Mouse (Mus musculus): Measurements from ENCODE around the gene Rhbg. TPM values are rescaled to one million over a fixed set of nuclear protein-coding genes. Genes with fewer than 3 reads are reported as not detected.

Rhbg gene
- polyA plus RNA-seq, 1 experiment from 2014 or later = 19.4 TPM

GRCm38 (mm10) chr3:88239446-88239845, 15.1 kb downstream of the Rhbg start:
- 71% methylated on average over 4 of the region's 4 CpGs for WGBS
- Histone ChIP-seq H3K4me1 (replicated peaks; ENCODE audit: control insufficient read depth, insufficient read depth) (no peaks in the 10 kb centered on the region), H3K27me3 (ENCODE audit: control insufficient read depth, insufficient read depth, low read length) (peaks cover 9% of the 10 kb centered on the region; the same call in 1 of the 2 replicates), H3K9ac (ENCODE audit: low read length) (no peak overlapping the region), H3K4me3 (ENCODE audit: low read depth, low read length) (no peak overlapping the region), H3K36me3 (ENCODE audit: control insufficient read depth, insufficient read depth, low read length) (no peaks in the 10 kb centered on the region), H3K9me3 (ENCODE audit: control insufficient read depth, low read length) (no peaks in the 10 kb centered on the region), H3K27ac (replicated peaks) (no peak overlapping the region), H3K4me2 (replicated peaks; ENCODE audit: low read depth) (no peak overlapping the region)
- no peak for DNase-seq (ENCODE audit: low spot score)
- no peak for ATAC-seq (ENCODE audit: low FRiP score, low TSS enrichment)
- TF ChIP-seq EP300 (optimal IDR thresholded peaks at IDR 0.05) (no peak), CTCF (IDR thresholded peaks at IDR 0.05; ENCODE audit: low read depth) (no peak)

- no peak for ATAC-seq (ENCODE audit: low FRiP score, low TSS enrichment)
Observed at GRCm38 (mm10) chr3:88238866-88239391, 15.6 kb downstream of the Rhbg start.

DNA sequence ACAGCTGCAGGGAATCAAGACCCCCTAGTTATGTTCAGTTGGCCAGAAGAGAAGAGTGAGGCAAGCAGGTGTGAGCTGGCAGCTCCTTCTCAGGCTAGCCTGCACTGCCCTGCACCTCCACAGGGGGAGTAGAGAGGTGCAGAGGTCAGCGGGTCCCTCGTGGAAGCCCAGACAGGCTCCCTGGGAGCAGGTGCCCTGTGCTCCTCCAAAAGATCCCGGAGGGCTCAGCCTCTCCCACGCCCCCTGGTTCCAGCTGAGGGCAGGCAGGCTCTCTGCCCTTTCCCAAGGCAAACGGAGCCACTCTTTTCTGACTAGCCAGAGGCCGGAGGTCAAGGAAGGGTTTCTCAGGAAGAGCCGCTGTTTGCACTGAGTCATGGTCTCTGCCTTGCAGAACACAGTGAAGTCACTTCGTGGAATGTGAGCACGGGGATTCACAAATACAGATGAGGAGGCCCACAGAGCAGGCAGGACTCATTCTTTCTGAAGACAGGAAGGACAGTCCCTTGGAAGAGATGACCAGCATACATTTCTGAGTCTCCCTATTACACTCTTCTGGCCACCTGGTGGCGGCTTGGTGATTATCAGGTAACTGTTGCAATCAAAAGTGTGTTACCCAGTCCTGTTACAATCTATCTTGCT, 16.8 kb downstream of the Rhbg start:
- Histone ChIP-seq H3K27ac (replicated peaks) (no peak overlapping the region), H3K9ac (ENCODE audit: low read length) (no peak overlapping the region), H3K9me3 (ENCODE audit: control insufficient read depth, low read length) (no peaks in the 10 kb centered on the region), H3K4me3 (ENCODE audit: low read depth, low read length) (no peak overlapping the region), H3K27me3 (ENCODE audit: control insufficient read depth, insufficient read depth, low read length) (peaks cover 6% of the 10 kb centered on the region; the same call in 1 of the 2 replicates), H3K4me1 (replicated peaks; ENCODE audit: control insufficient read depth, insufficient read depth) (no peaks in the 10 kb centered on the region), H3K36me3 (ENCODE audit: control insufficient read depth, insufficient read depth, low read length) (no peaks in the 10 kb centered on the region), H3K4me2 (replicated peaks; ENCODE audit: low read depth) (no peak overlapping the region)
- ATAC-seq (ENCODE audit: low FRiP score, low TSS enrichment) (peak; percentile 40; the same call in 1 of the 2 replicates), DNase-seq (ENCODE audit: low spot score) (peak; percentile 63)
- peak; percentile 62 for TF ChIP-seq CTCF (IDR thresholded peaks at IDR 0.05; ENCODE audit: low read depth)
- TF ChIP-seq EP300 (optimal IDR thresholded peaks at IDR 0.05) = no peak
- WGBS = 14% methylated on average over 10 of the region's 10 CpGs

More at GRCm38 (mm10) chr3:88238866-88239391, 15.6 kb downstream of the Rhbg start:
- 33% methylated on average over 8 of the region's 8 CpGs for WGBS
- Histone ChIP-seq H3K36me3 (ENCODE audit: control insufficient read depth, insufficient read depth, low read length) (no peaks in the 10 kb centered on the region), H3K9ac (ENCODE audit: low read length) (no peak overlapping the region), H3K27me3 (ENCODE audit: control insufficient read depth, insufficient read depth, low read length) (peaks cover 9% of the 10 kb centered on the region; the same call in 1 of the 2 replicates), H3K9me3 (ENCODE audit: control insufficient read depth, low read length) (no peaks in the 10 kb centered on the region), H3K27ac (replicated peaks) (no peak overlapping the region), H3K4me2 (replicated peaks; ENCODE audit: low read depth) (no peak overlapping the region), H3K4me1 (replicated peaks; ENCODE audit: control insufficient read depth, insufficient read depth) (no peaks in the 10 kb centered on the region), H3K4me3 (ENCODE audit: low read depth, low read length) (no peak overlapping the region)
- TF ChIP-seq EP300 (optimal IDR thresholded peaks at IDR 0.05) (no peak), CTCF (IDR thresholded peaks at IDR 0.05; ENCODE audit: low read depth) (no peak)
- no peak for DNase-seq (ENCODE audit: low spot score)

- Histone ChIP-seq H3K36me3 (ENCODE audit: control insufficient read depth, insufficient read depth, low read length) (no peaks in the 10 kb centered on the region), H3K9me3 (ENCODE audit: control insufficient read depth, low read length) (no peaks in the 10 kb centered on the region), H3K27ac (replicated peaks) (no peak overlapping the region), H3K27me3 (ENCODE audit: control insufficient read depth, insufficient read depth, low read length) (peaks cover 6% of the 10 kb centered on the region; the same call in 1 of the 2 replicates), H3K4me1 (replicated peaks; ENCODE audit: control insufficient read depth, insufficient read depth) (no peaks in the 10 kb centered on the region), H3K9ac (ENCODE audit: low read length) (no peak overlapping the region), H3K4me3 (ENCODE audit: low read depth, low read length) (no peak overlapping the region), H3K4me2 (replicated peaks; ENCODE audit: low read depth) (no peak overlapping the region)
- DNase-seq (ENCODE audit: low spot score) = no peak
- TF ChIP-seq CTCF (IDR thresholded peaks at IDR 0.05; ENCODE audit: low read depth) = no peak
- TF ChIP-seq EP300 (optimal IDR thresholded peaks at IDR 0.05) = no peak
- no peak for ATAC-seq (ENCODE audit: low FRiP score, low TSS enrichment)
- 46% methylated on average over 6 of the region's 6 CpGs for WGBS
Observed at GRCm38 (mm10) chr3:88237161-88237555, 17.4 kb downstream of the Rhbg start.

DNA sequence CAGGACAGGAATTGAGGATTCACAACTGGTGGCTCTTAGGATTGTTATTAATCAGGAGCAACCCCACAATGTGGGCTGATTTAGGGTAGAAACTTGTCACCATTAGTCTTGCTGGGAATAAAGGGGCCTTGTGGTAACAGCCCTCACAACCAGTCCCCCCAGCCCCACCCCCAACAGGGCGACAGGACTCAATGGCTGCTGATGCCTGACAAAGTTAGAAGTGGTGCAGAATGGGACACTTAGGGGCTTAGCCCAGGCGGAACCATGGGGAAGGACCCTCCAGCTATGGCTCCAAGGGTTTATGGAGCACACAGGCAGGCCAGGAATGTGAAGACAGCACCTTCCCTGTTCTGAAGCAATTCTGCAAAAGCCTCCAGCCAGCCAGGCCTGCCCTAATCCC, 18.9 kb downstream of the Rhbg start:
- TF ChIP-seq CTCF (IDR thresholded peaks at IDR 0.05; ENCODE audit: low read depth) (no peak), EP300 (optimal IDR thresholded peaks at IDR 0.05) (no peak)
- ATAC-seq (ENCODE audit: low FRiP score, low TSS enrichment) (no peak), DNase-seq (ENCODE audit: low spot score) (no peak)
- peaks cover 6% of the 10 kb centered on the region; the same call in 1 of the 2 replicates for H3K27me3 ChIP-seq (ENCODE audit: control insufficient read depth, insufficient read depth, low read length)
- WGBS = 71% methylated on average over 2 of the region's 2 CpGs
- H3K27ac ChIP-seq (replicated peaks) = no peak overlapping the region
- H3K9ac ChIP-seq (ENCODE audit: low read length) = no peak overlapping the region
- no peak overlapping the region for H3K4me2 ChIP-seq (replicated peaks; ENCODE audit: low read depth)
- no peak overlapping the region for H3K4me3 ChIP-seq (ENCODE audit: low read depth, low read length)
- H3K4me1 ChIP-seq (replicated peaks; ENCODE audit: control insufficient read depth, insufficient read depth) = no peaks in the 10 kb centered on the region
- H3K9me3 ChIP-seq (ENCODE audit: control insufficient read depth, low read length) = no peaks in the 10 kb centered on the region
- no peaks in the 10 kb centered on the region for H3K36me3 ChIP-seq (ENCODE audit: control insufficient read depth, insufficient read depth, low read length)

DNA sequence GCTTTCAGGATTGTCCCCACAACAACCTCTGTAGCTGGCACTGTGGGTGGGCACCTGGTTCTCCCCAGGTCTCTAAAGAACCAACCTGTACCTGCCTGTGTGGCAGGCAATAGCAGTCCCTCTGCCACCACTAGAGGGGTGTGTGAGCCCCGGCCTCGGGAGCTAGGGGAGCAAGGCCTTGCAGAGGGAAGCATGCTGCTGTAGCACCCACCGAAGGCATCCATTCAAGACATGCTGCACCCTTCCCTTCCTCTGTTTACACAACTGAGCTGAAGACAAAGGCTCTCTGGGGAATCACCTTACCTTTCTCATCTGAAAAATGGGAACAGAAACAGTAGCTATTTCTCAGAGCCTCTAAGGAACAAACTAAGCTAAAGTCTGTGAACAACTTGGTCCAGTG, 19.3 kb downstream of the Rhbg start:
- 12% methylated on average over 3 of the region's 3 CpGs for WGBS
- no peaks in the 10 kb centered on the region for H3K4me1 ChIP-seq (replicated peaks; ENCODE audit: control insufficient read depth, insufficient read depth)
- H3K9me3 ChIP-seq (ENCODE audit: control insufficient read depth, low read length) = no peaks in the 10 kb centered on the region
- TF ChIP-seq EP300 (optimal IDR thresholded peaks at IDR 0.05) = no peak
- TF ChIP-seq CTCF (IDR thresholded peaks at IDR 0.05; ENCODE audit: low read depth) = peak; percentile 67
- H3K27me3 ChIP-seq (ENCODE audit: control insufficient read depth, insufficient read depth, low read length) = peaks cover 2% of the 10 kb centered on the region; the same call in 1 of the 2 replicates
- DNase-seq (ENCODE audit: low spot score) = peak; percentile 49
- H3K4me2 ChIP-seq (replicated peaks; ENCODE audit: low read depth) = no peak overlapping the region
- no peak overlapping the region for H3K4me3 ChIP-seq (ENCODE audit: low read depth, low read length)
- no peak overlapping the region for H3K27ac ChIP-seq (replicated peaks)
- ATAC-seq (ENCODE audit: low FRiP score, low TSS enrichment) = no peak
- no peak overlapping the region for H3K9ac ChIP-seq (ENCODE audit: low read length)
- H3K36me3 ChIP-seq (ENCODE audit: control insufficient read depth, insufficient read depth, low read length) = no peaks in the 10 kb centered on the region

All from stomach, postnatal 0 days (tissue).